Mouse (Mus musculus) brain, embryonic 18.5 days (tissue): ENCODE results near the gene Aspg.

Experiments
- DNase-seq: peaks from one replicate; pipeline ENCODE4 v3.0.0-alpha.2; 2012; ENCODE audit warnings: low read depth, low spot score

The Aspg gene

DNA sequence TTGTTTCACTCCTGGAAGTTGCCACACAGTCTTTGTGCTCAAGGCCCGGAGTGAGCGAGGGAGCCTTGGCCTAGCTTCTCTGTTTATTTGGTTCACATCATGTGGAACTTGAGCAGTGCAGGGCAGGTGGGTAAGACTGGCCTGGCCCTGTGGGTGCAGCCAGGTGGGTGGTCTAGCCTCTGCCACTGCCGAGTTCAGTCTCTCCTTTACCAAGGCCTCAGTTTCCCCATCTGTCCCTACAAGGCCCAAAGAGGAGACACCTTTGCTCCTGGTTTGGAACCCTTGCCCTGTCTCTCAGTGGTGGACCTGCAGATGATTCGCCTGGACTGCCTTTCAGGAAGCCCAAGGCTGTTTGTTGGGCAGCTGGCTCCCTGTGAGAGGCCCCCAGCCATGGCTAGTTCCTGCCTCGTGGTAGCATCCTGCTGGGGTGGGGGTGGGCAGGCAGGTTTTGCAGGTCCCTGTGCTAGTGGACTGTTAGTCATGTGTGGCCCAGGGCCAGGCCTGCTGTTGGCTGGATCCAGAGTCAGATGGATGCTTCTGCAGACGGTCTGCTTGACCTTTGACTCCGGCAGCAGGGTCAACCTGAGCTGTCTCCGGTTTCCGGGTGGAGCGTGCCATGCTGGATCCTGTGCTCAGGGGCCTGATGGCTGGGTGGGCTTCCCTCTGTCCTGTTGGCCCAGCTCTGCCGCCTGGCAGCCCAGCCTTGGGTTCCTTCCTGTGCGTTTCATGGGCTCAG is 44.9 kb downstream of the Aspg start:
- DNase-seq: no peak

DNA sequence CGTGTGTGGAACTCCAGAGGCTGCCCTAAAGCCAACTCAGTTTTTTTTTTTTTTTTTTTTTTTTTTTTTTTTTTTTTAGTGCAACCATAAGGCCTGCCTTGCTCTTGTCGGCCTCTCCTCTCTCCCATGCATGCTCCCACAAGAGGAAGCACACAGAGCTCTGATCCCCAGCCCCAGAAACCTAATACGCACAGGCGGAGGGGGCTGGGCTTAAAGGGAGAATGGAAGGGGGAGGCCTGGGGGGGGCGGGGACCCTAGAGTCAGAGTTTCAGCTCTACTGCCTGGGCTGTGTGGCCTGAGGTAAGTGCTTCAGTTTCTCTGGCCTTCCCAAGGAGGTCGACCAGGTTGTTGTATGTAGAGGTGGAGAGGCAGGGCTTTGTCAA is 45.5 kb downstream of the Aspg start:
- DNase-seq: no peak

DNA sequence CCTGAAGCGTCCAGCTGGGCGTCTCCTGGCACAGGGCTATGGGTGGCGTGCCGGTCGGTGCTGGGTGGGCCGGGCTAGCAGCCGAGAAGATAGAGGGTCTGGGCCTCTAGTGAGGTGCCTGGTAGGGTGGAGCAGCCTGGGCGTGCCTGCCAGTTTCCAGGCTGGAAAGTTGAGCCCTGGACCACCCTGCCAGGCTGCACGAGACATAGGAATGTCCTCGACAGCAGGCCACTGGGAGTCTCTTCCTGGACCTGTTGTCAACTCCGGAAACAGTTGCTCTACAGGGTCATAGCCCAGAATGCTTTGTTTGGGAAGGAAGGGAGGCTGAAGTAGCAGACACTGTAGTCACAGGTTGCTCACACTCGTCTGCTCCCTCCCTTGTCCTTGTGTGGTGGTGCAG is 47.1 kb downstream of the Aspg start:
- no peak for DNase-seq

DNA sequence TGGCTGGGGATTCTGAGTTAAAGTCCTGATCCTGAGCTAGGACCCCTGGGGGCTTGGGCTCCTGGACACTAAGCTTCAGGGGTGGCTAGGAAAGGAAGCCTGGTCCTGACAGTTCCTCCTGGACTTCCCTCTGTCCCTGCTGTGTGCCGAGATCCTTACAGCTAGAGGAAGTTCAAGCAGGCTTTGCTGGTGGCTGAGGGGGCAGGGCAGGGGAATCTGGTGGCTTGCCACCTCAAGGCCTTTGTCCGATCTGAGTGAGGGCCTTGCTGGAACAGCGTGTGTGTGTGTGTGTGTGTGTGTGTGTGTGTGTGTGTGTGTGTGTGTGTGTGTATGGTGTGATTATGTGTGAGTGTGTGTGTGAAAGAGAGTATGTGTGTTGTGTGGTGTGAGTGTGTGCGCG is 48.0 kb downstream of the Aspg start:
- no peak for DNase-seq

DNA sequence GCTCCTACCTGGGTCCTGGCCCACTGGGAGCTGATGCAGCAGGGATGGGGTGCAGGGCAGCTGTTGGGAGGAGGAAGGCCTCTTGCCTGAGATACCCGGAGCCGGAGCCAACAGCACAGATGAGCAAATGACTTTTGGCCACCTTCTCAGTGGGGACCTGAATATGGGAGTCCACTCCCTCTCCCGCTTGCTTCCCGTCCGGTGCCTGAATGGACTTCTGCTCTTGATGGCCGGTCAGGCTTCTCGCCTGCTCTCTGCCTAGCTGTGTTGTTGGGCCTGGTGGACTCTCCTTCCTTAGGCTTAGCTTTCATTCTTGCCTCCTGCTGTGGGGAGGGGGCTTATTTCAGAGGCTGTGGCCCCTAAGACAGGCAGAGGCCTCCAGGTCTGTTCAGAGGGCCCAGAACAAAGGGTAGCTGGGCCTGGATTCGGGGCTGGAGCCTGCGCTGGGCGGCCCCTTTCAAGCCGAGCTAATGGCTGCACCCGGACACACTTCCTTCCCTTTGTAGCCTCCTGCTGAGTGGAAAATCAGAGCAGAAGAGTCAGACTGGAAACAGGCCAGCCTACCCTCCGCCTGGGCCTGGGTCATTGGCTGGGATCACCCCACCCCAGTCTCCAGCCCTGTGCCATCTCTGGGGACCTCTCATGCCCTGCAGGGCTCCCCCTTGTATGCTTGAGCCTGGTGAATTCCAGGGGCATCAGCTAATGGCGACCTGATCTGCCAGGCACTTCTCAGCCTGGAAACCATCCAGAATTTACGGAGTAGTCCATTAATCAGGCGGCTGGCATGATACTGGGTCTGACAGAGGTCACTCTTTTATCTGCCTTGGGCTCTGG is 49.0 kb downstream of the Aspg start:
- no peak for DNase-seq

DNA sequence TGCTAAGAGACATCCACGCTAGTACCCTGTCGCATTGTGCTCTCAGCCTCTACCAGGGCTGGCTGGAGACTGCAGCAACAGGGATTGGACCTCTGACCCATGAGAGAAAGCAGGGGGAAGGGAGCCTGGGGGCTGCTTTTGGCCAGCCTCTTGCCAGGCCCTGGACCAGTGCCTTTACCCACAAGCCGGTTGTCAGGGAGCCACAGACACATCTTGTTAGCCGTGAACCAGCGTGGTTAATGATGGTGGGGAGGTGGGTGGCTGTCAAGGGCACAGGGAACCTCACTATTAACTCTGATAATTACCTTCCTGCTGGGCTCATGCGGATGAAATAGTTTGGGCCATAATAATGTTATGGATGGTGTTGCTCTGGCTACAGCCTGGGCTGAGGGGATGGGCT is 50.3 kb downstream of the Aspg start:
- no peak for DNase-seq

DNA sequence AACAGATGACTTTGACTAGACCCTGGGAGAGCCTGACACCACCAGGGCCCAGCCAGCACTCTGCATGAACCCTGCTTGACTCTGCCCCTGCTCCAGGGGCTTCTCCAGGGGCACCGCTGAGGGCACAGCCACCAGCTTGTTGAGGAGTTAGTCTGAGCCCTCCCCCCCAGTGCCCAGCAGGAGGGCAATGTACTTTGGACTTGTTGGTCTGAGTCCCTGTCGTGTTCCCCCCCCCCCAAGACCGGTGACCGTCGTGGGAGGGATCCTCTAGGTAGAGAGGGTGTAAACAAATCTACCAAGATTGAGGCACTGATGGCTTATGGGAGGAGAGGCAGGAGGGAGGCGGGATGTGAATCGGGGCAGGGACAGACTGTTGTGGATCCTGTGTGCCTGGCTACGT is 51.8 kb downstream of the Aspg start:
- no peak for DNase-seq

DNA sequence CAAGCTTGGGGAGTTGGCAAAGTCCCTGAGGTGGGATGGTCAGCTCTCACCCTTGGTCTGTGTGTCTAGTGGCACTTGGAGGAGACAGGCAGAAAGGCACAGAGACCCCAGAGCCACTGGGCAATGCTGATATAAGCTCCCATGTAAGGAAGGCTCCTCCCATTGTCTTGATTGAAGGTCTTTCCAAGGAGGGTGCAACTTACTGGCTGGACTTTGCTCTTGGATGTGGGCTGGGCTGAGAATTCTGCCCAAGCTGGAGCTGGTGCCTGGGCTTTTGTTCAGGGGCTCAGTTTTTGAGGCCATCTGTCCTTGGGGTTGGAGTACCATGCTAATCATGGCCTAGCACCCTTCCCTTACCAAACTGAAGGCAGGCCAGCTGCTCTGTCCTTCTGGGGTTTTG is 52.3 kb downstream of the Aspg start:
- no peak for DNase-seq

DNA sequence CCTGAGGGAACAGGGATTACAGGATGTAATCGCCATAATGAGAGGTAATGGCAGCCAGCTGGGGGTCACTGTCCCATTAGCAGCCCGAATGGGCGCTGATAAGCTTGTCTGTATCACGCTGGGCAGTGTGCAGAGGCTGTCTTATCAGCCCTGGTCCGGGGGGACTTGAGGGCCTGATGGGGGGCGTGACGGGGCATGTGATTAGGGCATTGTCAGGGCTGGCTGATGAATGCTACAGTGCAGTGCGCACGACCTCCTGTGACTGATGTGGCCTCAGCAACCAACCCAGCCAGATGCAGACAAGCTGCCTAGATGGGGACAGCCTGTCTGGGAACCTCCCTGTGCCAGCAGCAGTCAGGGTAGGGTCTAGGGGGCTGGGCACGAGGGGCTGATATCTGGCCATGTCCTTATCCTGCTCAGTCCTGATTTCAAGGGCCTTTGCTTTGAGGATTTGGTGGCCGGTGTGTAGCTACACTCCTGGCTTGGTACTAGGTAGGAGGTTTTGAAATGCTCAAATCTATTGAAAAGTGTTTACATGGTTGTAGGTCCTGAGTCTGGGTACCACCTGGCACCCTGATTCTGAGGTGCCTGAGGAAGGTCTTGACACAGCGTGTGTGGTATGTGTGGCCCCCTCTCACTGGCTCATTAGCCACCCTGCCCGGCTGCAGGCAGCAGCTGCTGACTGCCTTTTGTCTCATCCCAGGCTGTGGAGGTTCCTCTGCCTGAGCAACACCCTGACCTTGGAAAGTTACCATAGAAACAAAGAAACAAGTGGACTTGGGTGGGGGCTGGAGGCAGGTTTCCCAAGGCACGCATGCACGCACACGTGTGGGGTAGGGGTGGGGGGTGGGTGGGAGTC is 57.7 kb downstream of the Aspg start:
- no peak for DNase-seq

DNA sequence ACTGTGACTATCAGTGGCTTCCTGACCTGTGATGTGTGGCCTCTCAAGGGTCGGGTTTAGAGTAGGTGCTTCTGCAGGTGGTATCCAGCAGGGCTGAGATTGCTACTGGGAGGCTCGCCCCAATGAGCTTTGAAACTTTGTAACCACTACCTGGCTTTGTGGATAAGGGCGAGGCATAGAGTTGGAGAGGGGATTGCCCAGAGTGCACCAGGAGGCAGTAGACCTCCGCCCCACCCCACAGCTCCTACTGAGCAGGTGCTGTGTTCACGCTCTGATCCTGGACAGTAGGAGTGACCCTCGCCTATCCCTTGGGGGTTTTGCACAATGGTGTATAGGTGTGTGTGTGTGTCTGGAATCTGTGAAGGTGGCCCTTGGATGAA is 58.4 kb downstream of the Aspg start:
- no peak for DNase-seq

DNA sequence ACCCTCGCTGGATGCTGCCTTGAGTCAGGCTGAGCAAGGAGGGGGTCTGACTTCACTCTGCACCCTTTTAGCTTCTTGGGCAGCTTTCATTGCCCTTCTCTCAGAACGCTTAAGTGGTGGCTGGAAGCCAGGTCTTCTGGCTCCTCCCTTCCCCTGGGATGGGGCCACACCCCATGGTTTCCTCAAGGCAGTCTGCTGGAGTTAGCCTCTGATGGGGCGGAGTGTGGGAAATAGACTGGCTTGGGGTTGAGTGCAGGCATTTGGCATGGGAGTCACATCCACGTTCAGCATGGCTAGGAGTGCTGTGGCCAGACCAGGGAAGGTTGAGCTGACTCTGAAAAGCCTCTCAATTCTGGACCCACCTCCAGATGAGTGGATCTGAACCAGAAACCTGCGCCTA is 62.8 kb downstream of the Aspg start:
- DNase-seq: no peak

DNA sequence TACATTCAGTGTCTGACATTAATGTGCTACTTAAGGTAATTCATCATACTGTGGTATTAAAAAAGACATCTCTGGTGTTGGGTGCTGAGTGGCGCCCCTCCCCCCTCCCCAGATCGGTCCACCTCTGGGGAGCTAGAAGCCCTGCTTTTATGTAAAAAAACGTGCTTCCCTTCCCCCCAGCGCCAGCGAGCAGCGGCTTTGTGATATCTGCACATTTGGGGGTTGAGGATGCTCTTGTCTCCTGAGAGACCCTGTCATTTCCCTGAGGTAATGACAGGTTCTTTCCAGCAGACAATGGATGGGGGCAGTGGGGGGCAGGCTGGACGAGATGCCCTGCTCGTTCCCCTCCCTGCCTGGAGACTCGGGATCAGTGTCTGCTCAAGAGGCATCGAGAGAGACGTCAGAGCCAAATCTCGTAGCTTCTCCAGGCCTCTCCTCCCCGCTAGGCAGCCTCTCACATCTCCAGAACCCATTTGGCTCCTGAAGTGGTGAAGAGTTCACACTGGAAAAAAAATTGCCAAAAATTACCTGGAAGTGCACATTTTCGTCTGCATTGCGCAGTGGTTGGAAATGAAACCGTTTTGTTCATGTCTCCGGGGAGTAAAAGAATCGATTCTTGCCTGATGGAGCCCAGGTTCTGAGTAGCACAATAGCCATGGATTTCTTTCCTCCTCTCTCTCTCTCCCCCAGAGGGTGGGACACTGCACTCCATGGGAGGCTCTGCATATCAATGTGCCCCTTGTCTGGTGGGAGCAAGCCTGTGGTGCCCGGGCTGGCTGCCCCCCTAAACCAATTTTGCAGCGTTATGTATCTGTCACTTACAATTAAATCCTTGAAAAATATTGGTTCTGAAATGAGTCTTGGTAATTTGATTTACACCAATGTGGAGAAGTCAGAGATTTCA is 64.4 kb downstream of the Aspg start:
- no peak for DNase-seq

DNA sequence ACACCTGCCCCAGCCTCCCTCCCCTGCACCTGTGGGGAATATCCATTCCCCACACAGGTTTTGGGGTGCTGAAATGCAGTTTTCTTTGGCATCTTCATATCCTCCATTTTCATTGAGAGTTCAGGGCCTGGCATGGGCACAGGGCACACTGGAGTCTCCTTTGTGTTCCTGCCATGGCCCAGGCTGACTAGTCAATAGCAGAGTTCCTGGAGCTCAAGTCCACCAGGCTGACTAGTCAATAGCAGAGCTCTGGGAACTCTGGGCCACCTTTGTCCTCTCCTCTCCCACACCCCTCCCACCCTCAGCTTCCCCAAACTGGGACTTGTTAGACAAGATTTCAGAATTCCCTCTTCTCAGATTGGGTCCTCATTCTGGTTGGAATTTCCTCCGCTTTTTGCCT is 65.2 kb downstream of the Aspg start:
- DNase-seq: no peak

DNA sequence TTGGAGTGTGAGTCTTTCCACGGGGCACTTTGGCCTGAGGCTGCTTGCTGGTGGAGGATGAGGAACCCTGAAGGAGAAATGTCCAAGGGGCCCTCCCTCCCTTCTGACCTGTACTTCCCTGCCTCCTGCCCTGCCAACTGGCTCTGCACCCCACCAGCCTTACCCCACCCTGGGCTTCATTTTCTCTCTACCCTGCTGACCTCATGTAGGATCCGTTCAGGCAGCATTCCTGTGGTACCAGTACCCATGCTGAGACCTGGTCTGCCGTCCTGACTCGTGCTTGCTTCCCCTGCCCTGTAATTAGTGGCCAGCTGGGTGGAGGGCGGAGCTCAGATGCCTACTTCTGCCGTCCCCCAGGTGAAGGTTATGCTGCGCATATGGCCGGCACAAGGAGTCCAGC is 65.7 kb downstream of the Aspg start:
- no peak for DNase-seq
